Mouse (Mus musculus) lung, postnatal 14 days (tissue): ENCODE results near the gene Rftn1.

ENCODE experiments used
- DNase-seq: peaks from one replicate; pipeline ENCODE4 v3.0.0; 2021

Gene Rftn1

GRCm38 (mm10) chr17:49972164-49972563 lies 218.3 kb downstream of the Rftn1 start:
- no peak for DNase-seq

GRCm38 (mm10) chr17:49971057-49971456 lies 219.4 kb downstream of the Rftn1 start:
- DNase-seq: no peak

DNA sequence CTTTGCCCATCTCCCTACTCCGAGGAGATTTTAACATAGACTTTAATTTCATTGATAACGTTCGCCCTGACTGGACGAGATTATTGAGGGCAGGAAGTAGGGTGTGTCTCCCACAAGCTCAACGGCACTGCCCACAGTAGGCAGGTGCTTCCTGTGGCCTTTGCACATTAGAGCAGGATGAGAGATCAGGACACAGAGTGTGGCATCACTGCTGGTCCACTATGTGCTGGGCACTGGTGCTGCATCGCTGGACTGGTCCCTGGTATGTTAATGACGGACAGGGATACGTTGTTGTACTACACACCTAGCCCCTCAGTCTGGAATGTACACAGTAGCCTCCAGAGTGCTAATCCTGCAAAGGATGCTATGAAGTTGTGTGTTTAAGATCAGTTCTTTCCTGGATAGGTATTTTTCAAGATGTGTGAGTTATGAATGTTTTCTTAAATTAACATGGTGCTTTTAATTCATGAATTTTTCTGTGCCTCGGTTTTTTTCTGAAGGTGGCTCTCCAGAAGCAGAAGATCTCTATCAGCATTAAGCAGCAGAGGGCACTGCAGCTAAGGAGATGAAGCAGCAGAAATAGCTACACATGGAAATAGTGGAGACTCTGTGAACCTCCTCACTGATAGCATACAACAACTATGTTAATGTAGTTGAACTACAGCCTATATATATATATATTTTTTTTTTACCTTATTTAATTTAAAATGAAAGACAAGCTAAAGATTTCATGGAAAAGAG lies 221.8 kb downstream of the Rftn1 start:
- peak; percentile 70 for DNase-seq

DNA sequence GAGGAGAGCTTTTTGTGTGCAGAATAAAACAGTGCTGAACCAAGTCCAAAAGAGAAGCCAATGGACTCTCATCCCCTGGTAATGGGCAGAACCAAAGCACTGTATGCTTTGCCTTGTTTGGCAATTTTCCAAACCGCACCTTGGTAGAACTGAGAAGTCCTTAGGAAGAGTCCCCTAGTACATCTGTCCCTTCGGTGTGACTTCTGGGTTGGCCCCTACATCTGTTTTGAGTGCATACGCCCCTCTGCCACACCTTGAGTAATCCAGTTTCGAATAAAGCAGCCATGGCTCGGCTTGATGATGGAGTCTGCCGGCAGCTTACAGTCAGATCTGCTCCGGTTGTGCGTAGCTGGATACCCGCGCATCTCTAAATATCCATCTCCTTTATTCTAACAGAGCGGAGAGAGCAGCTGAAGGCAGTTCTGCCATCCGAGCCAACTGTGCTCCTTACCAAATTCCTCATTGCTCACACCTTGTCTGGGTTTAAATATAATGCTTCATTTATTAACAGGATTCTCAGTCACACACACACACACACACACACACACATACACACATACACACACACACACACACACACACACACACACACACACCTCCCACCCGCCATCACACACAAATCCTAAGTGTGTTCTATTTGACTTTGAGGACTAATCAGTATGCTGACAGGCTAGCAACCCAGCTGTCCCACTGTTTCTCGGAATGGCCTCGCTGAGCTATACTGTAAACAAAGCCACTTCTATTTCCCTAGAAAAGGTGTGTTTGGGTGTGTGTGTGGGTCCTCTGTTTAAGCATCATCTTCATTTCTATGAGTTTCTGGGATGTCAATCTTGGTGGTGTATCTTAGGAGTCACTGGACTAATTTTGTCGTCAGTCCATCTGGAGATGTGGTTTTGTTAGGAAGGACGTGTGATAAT lies 224.4 kb downstream of the Rftn1 start:
- DNase-seq: no peak

- no peak for DNase-seq
Measured at GRCm38 (mm10) chr17:49965035-49965434, 225.4 kb downstream of the Rftn1 start.

DNA sequence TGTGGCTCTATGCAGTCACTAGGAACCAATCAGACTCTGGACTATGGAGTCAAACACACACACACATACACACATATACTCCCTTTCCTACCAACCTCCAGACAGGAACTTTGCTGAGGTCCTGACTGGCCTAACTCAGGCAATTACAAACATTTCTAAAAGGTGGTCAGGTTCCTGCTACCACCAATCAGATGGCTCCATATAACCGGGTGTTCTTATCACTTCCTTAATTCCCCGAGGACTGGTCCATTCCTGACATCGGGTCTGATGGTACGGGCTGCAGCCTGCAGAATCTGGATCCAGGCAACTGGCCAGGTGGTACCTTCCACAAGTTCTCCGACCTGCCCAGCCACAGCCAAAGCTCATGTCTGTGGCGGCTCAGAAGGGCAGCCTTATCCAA lies 226.0 kb downstream of the Rftn1 start:
- DNase-seq: no peak

GRCm38 (mm10) chr17:49959021-49959420 lies 231.5 kb downstream of the Rftn1 start:
- DNase-seq: no peak

DNA sequence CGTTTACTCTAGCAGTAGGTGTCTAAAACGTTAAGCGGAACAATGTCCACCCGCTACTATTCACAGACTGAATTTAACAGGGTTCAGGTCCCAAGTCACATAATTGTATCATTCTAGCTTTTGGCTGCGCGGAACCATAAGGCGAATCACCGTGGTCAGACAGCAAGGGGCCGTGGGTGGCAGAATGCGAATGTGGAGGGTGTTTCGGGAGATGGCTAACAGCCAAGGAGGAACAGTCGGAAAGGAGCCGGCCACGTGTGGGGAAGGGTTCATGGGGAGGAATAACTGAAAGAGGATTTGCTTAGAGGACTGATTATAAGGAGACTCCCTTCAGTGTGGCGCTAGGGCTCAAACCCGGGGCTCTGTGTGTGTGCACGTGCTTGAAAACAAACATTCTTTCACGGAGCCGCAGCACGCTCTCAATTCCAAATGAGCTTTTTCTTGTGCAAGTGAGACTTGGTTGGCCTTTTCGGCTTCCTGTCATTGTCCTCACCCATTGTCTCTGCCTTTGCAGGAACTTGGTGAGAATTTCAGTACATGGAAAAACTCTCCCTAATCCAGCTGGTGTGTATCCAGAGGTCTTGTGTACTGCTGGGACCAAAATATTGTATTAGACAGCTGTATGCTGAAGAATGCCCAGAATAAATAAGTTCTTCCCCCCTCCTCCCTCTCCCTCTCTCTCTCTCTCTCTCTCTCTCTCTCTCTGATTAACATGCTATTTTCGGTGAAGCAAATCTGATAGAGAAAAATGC lies 238.4 kb downstream of the Rftn1 start:
- DNase-seq: peak; percentile 23

DNA sequence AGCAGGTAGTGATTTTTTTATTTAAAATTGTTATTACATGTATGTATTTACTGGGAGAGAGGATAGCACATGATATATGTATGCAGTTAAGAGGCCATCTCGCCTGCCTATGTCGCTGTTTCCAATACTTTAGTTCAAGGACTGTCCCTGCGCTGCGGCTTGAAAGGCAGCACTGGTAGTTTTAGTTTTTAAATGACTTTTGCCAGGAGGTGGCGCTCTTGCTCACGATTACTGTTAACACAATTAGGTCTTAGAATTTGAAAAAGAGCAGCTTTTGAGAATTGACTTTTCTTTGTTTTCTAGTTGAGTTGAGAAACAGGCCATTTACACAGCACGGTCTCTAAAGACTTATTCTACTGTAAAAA lies 239.0 kb downstream of the Rftn1 start:
- peak; percentile 87 for DNase-seq

- peak; percentile 7 for DNase-seq
Measured at GRCm38 (mm10) chr17:49942674-49943073, 247.8 kb downstream of the Rftn1 start.
